Mouse (Mus musculus) hindbrain, embryonic 16.5 days (tissue): ENCODE data around the gene Ppp2r3a. TPM values are rescaled to one million over a fixed set of nuclear protein-coding genes. Genes with fewer than 3 reads are reported as not detected.

Experiments
- ATAC-seq: fragments of 200-750 bp; cut with Nextera tagmentation; 2 replicates; pipeline ENCODE4 v1.8.0; 2017; ENCODE audit warnings: moderate TSS enrichment, moderate library complexity
- H3K27ac ChIP-seq: fragments of 300-500 bp; sonication (generic); 2 replicates; pipeline ENCODE4 v1.5.1; 2014; ENCODE audit warnings: low read depth, mild to moderate bottlenecking, control low read depth, low read length, moderate library complexity
- H3K27me3 ChIP-seq: fragments of 300-500 bp; sonication (generic); replicated peaks from 2 replicates; pipeline ENCODE4 v1.6.1; 2014; ENCODE audit warnings: low read length; ENCODE audit not compliant: control insufficient read depth, insufficient read depth
- H3K36me3 ChIP-seq: fragments of 300-500 bp; sonication (generic); 2 replicates; pipeline ENCODE4 v1.6.1; 2014; ENCODE audit warnings: mild to moderate bottlenecking, low read length, moderate library complexity, mixed read lengths; ENCODE audit not compliant: control insufficient read depth, insufficient read depth
- H3K4me1 ChIP-seq: fragments of 300-500 bp; sonication (generic); 2 replicates; pipeline ENCODE4 v1.6.1; 2014; ENCODE audit warnings: low read depth, low read length; ENCODE audit not compliant: control insufficient read depth, insufficient read depth
- H3K4me2 ChIP-seq: fragments of 300-500 bp; sonication (generic); 2 replicates; pipeline ENCODE4 v1.6.1; 2014; ENCODE audit warnings: mild to moderate bottlenecking, low read length, control low read depth, moderate library complexity
- H3K4me3 ChIP-seq: fragments of 300-500 bp; sonication (generic); 2 replicates; pipeline ENCODE4 v1.5.1; 2014; ENCODE audit warnings: mild to moderate bottlenecking, low read length, control low read depth, moderate library complexity
- H3K9ac ChIP-seq: fragments of 300-500 bp; sonication (generic); 2 replicates; pipeline ENCODE4 v1.6.1; 2014; ENCODE audit warnings: low read depth, mild to moderate bottlenecking, control low read depth, low read length, moderate library complexity
- H3K9me3 ChIP-seq: fragments of 300-500 bp; sonication (generic); 2 replicates; pipeline ENCODE4 v1.6.1; 2014; ENCODE audit warnings: mild to moderate bottlenecking, low read length, moderate library complexity; ENCODE audit not compliant: control insufficient read depth
- WGBS: fragments of 180-500 bp; shearing (Covaris S2); extraction: QIAGEN DNeasy Blood & Tissue Kit; methylation state at CpG from one replicate; pipeline ENCODE4 v1.1.7; 2014; 5-methylcytosine and 5-hydroxymethylcytosine counted together
- polyA plus RNA-seq: library from polyadenylated mRNA; unstranded; fragments of >200 nt; fragmentation: Nextera tagmentation; extraction: Ambion mirVana; gene quantifications from 2 replicates; pipeline ENCODE4 v1.2.1, GENCODE M21; 2015

Ppp2r3a gene
- polyA plus RNA-seq, 1 experiment from 2014 or later, result 18.4 TPM

DNA sequence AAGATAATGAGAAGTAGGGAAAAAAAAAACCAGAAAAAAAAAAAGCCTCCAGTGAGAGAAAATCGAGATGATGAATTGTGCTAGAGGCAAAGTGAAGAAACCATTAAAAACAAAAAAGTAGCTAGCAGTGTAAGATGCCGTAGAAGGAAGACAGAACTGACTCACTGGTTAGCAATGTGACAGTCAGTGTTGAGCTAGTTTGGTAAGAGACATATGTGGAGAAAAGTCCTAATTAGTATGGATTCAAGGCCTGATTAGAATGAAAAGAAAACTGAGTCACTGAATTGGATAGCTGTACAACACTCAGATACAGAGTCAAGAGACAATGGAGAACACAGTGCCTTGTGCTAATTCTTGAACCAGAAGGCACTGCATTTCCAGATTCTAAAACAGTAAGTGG is 7.9 kb downstream of the Ppp2r3a start:
- Histone ChIP-seq H3K4me1 (peaks cover 5% of the 10 kb centered on the region), H3K9me3 (no peaks in the 10 kb centered on the region), H3K4me3 (no peak overlapping the region), H3K27me3 (no peaks in the 10 kb centered on the region), H3K4me2 (no peak overlapping the region), H3K9ac (no peak overlapping the region), H3K36me3 (no peaks in the 10 kb centered on the region), H3K27ac (no peak overlapping the region)
- no peak for ATAC-seq
- WGBS, result 73% methylated on average over 2 of the region's 2 CpGs

DNA sequence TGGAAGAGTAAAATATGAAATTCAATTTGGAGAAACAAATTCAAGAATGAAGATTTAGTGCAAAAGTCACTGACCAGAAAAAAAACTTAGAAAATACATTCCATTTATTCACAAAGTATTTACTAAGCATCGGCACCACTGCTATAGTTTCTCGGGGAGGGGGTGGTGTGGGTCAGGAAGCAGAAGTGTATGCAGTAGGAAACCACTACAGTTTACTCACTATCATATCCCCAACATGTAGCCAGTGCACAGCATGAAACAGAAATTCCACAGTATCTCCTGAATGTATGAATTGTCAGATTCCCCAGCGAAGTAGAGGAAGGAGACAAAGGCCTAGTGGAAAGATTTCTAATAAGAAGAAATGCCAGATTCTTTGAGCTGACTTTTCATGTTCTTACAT is 11.4 kb downstream of the Ppp2r3a start:
- WGBS, result 82% methylated on average over 3 of the region's 3 CpGs
- no peak for ATAC-seq

DNA sequence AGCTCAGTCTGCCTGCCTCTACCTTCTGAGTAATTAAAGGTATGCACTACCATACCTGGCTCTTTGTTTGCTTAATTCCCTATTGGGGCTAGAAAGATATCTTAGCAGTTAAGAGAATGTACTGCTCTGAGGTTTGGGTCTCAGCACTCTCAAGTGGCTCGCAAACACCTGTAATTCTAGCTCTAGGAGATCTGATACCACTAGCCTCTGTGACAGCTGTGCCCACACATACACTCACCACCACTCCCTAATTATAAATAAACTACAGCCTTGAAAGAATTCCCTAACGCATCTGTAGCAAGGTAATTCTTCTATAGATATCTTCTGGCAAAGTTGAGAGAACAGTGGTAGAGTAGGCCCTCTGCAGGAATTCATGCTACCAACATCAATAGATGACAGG is 15.8 kb downstream of the Ppp2r3a start:
- H3K4me1 ChIP-seq, result no peaks in the 10 kb centered on the region
- ATAC-seq, result no peak
- no peaks in the 10 kb centered on the region for H3K27me3 ChIP-seq
- no peak overlapping the region for H3K9ac ChIP-seq
- H3K4me3 ChIP-seq, result no peak overlapping the region
- no peak overlapping the region for H3K27ac ChIP-seq
- H3K9me3 ChIP-seq, result no peaks in the 10 kb centered on the region
- H3K36me3 ChIP-seq, result no peaks in the 10 kb centered on the region
- WGBS, result 93% methylated on average over 2 of the region's 2 CpGs
- H3K4me2 ChIP-seq, result no peak overlapping the region

More for the DNA sequence above, 11.4 kb downstream of the Ppp2r3a start:
- Histone ChIP-seq H3K9me3 (no peaks in the 10 kb centered on the region), H3K9ac (no peak overlapping the region), H3K27ac (no peak overlapping the region), H3K4me3 (no peak overlapping the region), H3K36me3 (no peaks in the 10 kb centered on the region), H3K27me3 (no peaks in the 10 kb centered on the region), H3K4me2 (no peak overlapping the region), H3K4me1 (no peaks in the 10 kb centered on the region)

DNA sequence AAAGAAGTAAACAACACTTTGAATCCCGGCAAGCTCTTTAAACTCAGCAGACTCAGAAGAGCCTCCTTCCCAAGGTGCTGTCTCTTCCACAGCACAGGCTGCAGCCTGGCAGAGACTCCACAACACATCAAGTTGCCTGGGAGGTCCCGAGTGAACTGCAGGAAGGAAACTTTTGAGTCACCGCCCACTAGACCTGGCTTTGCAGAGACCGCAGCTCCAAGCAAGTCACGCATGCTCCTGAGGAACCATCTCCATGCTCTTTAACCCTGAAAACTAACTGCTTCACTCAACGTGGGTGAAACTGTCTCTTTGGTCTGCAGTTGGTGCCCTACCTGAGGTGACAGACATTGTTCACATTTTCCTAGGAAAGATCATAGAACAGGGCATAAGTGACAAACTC is 19.6 kb downstream of the Ppp2r3a start:
- Histone ChIP-seq H3K4me3 (no peak overlapping the region), H3K27me3 (no peaks in the 10 kb centered on the region), H3K36me3 (no peaks in the 10 kb centered on the region), H3K27ac (no peak overlapping the region), H3K4me2 (no peak overlapping the region), H3K9me3 (no peaks in the 10 kb centered on the region), H3K4me1 (no peaks in the 10 kb centered on the region), H3K9ac (no peak overlapping the region)
- 77% methylated on average over 6 of the region's 6 CpGs for WGBS
- ATAC-seq, result no peak

DNA sequence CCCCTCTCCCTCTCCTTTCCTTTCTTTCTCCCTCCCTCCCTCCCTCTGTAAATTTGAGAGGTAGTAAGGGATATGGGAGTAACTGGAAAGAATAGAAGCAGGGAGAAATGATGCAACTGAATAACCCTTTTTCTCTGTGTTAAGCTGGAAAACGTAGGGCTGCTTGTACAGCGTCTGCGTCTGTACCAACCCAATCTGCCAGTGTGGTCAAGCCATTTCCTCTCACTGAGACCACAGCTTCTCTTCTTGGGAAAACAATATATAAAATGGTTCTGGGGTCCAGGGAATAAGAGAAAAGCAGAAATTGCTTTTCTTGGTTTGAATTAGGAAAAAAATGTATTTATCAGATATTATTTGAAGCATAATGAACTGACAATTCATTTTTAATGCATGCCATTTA is 21.6 kb downstream of the Ppp2r3a start:
- H3K4me2 ChIP-seq, result no peak overlapping the region
- no peaks in the 10 kb centered on the region for H3K4me1 ChIP-seq
- no peak overlapping the region for H3K4me3 ChIP-seq
- no peak overlapping the region for H3K27ac ChIP-seq
- H3K9ac ChIP-seq, result no peak overlapping the region
- H3K9me3 ChIP-seq, result no peaks in the 10 kb centered on the region
- WGBS, result 89% methylated on average over 3 of the region's 3 CpGs
- ATAC-seq, result no peak
- H3K27me3 ChIP-seq, result no peaks in the 10 kb centered on the region
- no peaks in the 10 kb centered on the region for H3K36me3 ChIP-seq

DNA sequence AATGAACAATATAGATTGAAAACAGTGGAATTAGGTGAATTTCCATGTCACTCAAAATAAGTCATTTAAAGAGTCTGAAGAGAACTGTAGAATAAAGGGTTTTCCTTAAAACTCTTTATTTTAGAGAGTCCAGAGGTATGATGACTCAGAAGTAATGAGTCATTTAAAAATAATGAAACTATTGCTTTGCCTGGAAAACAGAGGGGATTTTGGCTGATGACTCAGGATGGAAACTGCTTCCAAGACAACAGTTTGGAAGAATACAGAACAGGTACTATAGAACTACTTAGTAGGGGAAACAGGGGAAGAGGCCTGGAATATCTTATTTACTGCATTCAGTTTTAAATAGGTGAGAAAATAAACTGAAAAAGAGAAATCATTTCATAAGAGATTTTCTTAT is 22.7 kb downstream of the Ppp2r3a start:
- Histone ChIP-seq H3K9me3 (no peaks in the 10 kb centered on the region), H3K9ac (no peak overlapping the region), H3K4me1 (no peaks in the 10 kb centered on the region), H3K27ac (no peak overlapping the region), H3K4me3 (no peak overlapping the region), H3K4me2 (no peak overlapping the region), H3K27me3 (no peaks in the 10 kb centered on the region), H3K36me3 (no peaks in the 10 kb centered on the region)
- ATAC-seq, result no peak

DNA sequence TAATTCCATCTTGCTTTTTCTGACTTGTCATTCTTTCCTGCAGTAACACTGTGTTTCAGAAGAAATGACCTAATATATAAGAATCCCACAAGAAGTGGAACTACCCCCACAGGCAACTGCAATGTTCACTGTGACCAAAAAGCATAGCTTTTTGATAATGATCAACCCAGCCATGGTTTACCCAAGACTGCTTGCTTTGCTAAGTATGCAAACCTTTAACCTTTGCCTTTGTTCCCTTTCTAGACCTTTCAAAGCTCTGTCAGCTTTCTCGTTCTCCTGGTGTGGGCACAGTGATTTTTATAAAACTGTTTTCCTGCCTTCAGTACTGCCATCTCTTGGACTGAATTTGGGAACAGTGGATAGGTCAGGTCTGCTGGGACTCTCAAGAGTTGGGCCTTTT is 43.6 kb downstream of the Ppp2r3a start:
- Histone ChIP-seq H3K4me1 (no peaks in the 10 kb centered on the region), H3K4me2 (no peak overlapping the region), H3K36me3 (no peaks in the 10 kb centered on the region), H3K27ac (no peak overlapping the region), H3K9me3 (no peaks in the 10 kb centered on the region), H3K9ac (no peak overlapping the region), H3K27me3 (no peaks in the 10 kb centered on the region), H3K4me3 (no peak overlapping the region)
- no peak for ATAC-seq
- WGBS, result 27% methylated on average over 1 of the region's 1 CpGs

DNA sequence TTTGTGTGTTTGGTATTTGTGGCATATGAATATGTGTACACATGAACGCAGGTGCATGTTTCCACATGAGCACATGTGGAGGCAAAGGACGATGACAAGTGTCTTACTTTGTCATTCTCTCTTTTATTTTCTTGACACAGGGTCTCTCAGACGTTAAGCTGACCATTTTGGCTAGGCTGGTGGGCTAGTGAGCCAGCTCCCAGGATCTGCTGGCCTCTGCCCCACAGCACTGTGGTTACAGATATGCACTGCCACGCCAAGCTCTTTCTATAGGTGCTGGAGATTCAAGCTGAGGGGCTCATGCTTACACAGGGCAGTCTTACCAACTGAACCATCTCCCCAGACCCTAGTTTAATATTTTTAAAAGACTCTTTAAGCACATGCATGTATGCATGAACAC is 45.1 kb downstream of the Ppp2r3a start:
- no peaks in the 10 kb centered on the region for H3K27me3 ChIP-seq
- no peak overlapping the region for H3K9ac ChIP-seq
- WGBS, result 66% methylated on average over 4 of the region's 4 CpGs
- no peaks in the 10 kb centered on the region for H3K9me3 ChIP-seq
- ATAC-seq, result no peak
- no peaks in the 10 kb centered on the region for H3K36me3 ChIP-seq
- no peak overlapping the region for H3K4me3 ChIP-seq
- H3K27ac ChIP-seq, result no peak overlapping the region
- no peak overlapping the region for H3K4me2 ChIP-seq
- no peaks in the 10 kb centered on the region for H3K4me1 ChIP-seq

DNA sequence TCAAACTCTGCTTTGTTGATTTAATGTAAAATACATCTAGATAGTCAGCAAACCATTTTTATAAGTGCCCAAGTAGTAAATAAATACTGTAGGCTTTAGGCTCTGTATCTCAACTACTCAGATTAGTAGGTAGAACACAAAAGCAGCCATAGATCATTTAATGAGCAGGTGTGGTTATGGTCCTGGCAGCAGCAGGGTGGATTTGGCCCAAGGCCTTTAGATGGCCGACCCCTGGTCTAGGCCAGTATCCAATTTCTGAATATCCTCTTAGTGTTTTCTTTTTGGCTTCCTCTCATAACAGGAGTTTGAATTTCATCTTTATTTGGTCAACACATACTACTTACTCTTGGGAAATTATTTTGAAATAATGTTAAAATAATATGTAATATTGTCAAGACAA is 46.4 kb downstream of the Ppp2r3a start:
- 0 out of 2 replicates have a peak, but pooled peaks cover 3% of the 10 kb centered on the region for H3K4me1 ChIP-seq
- WGBS, result 58% methylated on average over 1 of the region's 1 CpGs
- H3K9me3 ChIP-seq, result no peaks in the 10 kb centered on the region
- no peaks in the 10 kb centered on the region for H3K36me3 ChIP-seq
- no peak overlapping the region for H3K4me3 ChIP-seq
- H3K27ac ChIP-seq, result no peak overlapping the region
- H3K9ac ChIP-seq, result no peak overlapping the region
- no peaks in the 10 kb centered on the region for H3K27me3 ChIP-seq
- no peak overlapping the region for H3K4me2 ChIP-seq
- no peak for ATAC-seq

DNA sequence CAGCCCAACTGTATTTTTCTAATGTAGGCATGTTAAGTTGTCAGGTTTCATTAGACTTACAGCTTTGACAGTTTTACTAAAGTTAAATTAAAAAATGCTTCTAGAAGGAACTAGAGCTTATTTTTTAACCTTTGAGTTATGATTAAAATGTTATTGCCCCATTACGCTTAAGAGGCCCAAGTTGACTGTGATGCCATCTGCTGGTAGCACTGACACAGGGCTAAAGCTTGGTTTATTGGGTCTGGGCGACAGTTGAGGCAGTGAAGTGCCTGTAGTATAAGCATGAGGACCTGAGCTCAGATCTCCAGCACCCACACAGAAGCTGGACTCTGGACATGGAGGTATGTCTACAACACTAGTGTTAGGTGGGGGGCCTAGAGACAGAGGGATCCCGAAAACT is 47.5 kb downstream of the Ppp2r3a start:
- no peak overlapping the region for H3K4me2 ChIP-seq
- H3K27me3 ChIP-seq, result no peaks in the 10 kb centered on the region
- H3K36me3 ChIP-seq, result no peaks in the 10 kb centered on the region
- WGBS, result 86% methylated on average over 3 of the region's 3 CpGs
- H3K9me3 ChIP-seq, result no peaks in the 10 kb centered on the region
- H3K4me3 ChIP-seq, result no peak overlapping the region
- H3K27ac ChIP-seq, result no peak overlapping the region
- no peak for ATAC-seq
- 0 out of 2 replicates have a peak, but pooled peaks cover 3% of the 10 kb centered on the region for H3K4me1 ChIP-seq
- H3K9ac ChIP-seq, result no peak overlapping the region
